Mouse (Mus musculus) lung, embryonic 16.5 days (tissue): ENCODE results near the gene Irf2bpl. TPM values are rescaled to one million over a fixed set of nuclear protein-coding genes. Genes with fewer than 3 reads are reported as not detected.

ENCODE experiments used
- ATAC-seq: fragments of 200-750 bp; cut with Nextera tagmentation; 2 replicates; pipeline ENCODE4 v1.8.0; 2017; ENCODE audit warnings: low read depth, mild to moderate bottlenecking, moderate library complexity
- H3K27ac ChIP-seq: fragments of 300-500 bp; sonication (generic); 2 replicates; pipeline ENCODE4 v1.5.1; 2014; ENCODE audit warnings: mild to moderate bottlenecking, control low read depth, low read length
- H3K27me3 ChIP-seq: fragments of 300-500 bp; sonication (generic); 2 replicates; pipeline ENCODE4 v1.6.1; 2014; ENCODE audit warnings: low read depth, low read length, mixed read lengths; ENCODE audit not compliant: control insufficient read depth, insufficient read depth
- H3K36me3 ChIP-seq: fragments of 300-500 bp; sonication (generic); 2 replicates; pipeline ENCODE4 v1.6.1; 2014; ENCODE audit warnings: low read length; ENCODE audit not compliant: control insufficient read depth, insufficient read depth
- H3K4me1 ChIP-seq: fragments of 300-500 bp; sonication (generic); replicated peaks from 2 replicates; pipeline ENCODE4 v1.6.1; 2014; ENCODE audit warnings: low read length, mixed read lengths; ENCODE audit not compliant: control insufficient read depth, insufficient read depth
- H3K4me2 ChIP-seq: fragments of 300-500 bp; sonication (generic); 2 replicates; pipeline ENCODE4 v1.6.1; 2014; ENCODE audit warnings: low read depth, low read length, control low read depth
- H3K4me3 ChIP-seq: fragments of 300-500 bp; sonication (generic); 2 replicates; pipeline ENCODE4 v1.5.1; 2014; ENCODE audit warnings: mild to moderate bottlenecking, low read length, control low read depth
- H3K9ac ChIP-seq: fragments of 300-500 bp; sonication (generic); 2 replicates; pipeline ENCODE4 v1.6.1; 2014; ENCODE audit warnings: low read length, control low read depth
- H3K9me3 ChIP-seq: fragments of 300-500 bp; sonication (generic); 2 replicates; pipeline ENCODE4 v1.6.1; 2016; ENCODE audit warnings: low read length; ENCODE audit not compliant: control insufficient read depth
- WGBS: fragments of 180-500 bp; shearing (Covaris S2); extraction: QIAGEN DNeasy Blood & Tissue Kit; methylation state at CpG from one replicate; pipeline ENCODE4 v1.1.7; 2014; 5-methylcytosine and 5-hydroxymethylcytosine counted together
- polyA plus RNA-seq: library from polyadenylated mRNA; unstranded; fragments of >200 nt; fragmentation: Nextera tagmentation; extraction: Ambion mirVana; gene quantifications from 2 replicates; pipeline ENCODE4 v1.2.1, GENCODE M21; 2015

Gene Irf2bpl
- polyA plus RNA-seq, 1 experiment from 2014 or later: 34.2 TPM

GRCm38 (mm10) chr12:86893326-86894183 lies 9.0 kb upstream of the Irf2bpl start:
- peaks cover 85% of the 10 kb centered on the region for H3K4me1 ChIP-seq
- peak; percentile 38 for ATAC-seq
- no peaks in the 10 kb centered on the region for H3K27me3 ChIP-seq
- H3K4me3 ChIP-seq: peak overlapping the region; percentile 52
- no peaks in the 10 kb centered on the region for H3K36me3 ChIP-seq
- H3K27ac ChIP-seq: peak overlapping the region; percentile 100
- no peaks in the 10 kb centered on the region for H3K9me3 ChIP-seq
- WGBS: 3% methylated on average over 20 of the region's 20 CpGs
- H3K4me2 ChIP-seq: peak overlapping the region; percentile 81
- peak overlapping the region; percentile 72 for H3K9ac ChIP-seq

GRCm38 (mm10) chr12:86892711-86893311 lies 8.2 kb upstream of the Irf2bpl start:
- Histone ChIP-seq H3K9me3 (no peaks in the 10 kb centered on the region), H3K4me3 (peak overlapping the region; percentile 52), H3K36me3 (no peaks in the 10 kb centered on the region), H3K9ac (peak overlapping the region; percentile 72), H3K27me3 (no peaks in the 10 kb centered on the region), H3K4me2 (peak overlapping the region; percentile 81), H3K4me1 (peaks cover 82% of the 10 kb centered on the region), H3K27ac (peak overlapping the region; percentile 100)
- ATAC-seq: no peak
- 7% methylated on average over 18 of the region's 18 CpGs for WGBS

- H3K9ac ChIP-seq: peak overlapping the region; percentile 72
- peak overlapping the region; percentile 100 for H3K27ac ChIP-seq
- peak overlapping the region; percentile 81 for H3K4me2 ChIP-seq
- no peaks in the 10 kb centered on the region for H3K27me3 ChIP-seq
- ATAC-seq: no peak
- H3K4me1 ChIP-seq: peaks cover 81% of the 10 kb centered on the region
- no peaks in the 10 kb centered on the region for H3K36me3 ChIP-seq
- no peaks in the 10 kb centered on the region for H3K9me3 ChIP-seq
- H3K4me3 ChIP-seq: peak overlapping the region; percentile 52
- WGBS: 4% methylated on average over 35 of the region's 37 CpGs
Measured at GRCm38 (mm10) chr12:86891786-86892702, 7.4 kb upstream of the Irf2bpl start.

GRCm38 (mm10) chr12:86891454-86891785 lies 6.8 kb upstream of the Irf2bpl start:
- peaks cover 81% of the 10 kb centered on the region for H3K4me1 ChIP-seq
- no peaks in the 10 kb centered on the region for H3K36me3 ChIP-seq
- no peak for ATAC-seq
- no peaks in the 10 kb centered on the region for H3K27me3 ChIP-seq
- peak overlapping the region; percentile 52 for H3K4me3 ChIP-seq
- 16% methylated on average over 11 of the region's 11 CpGs for WGBS
- H3K4me2 ChIP-seq: peak overlapping the region; percentile 81
- no peaks in the 10 kb centered on the region for H3K9me3 ChIP-seq
- peak overlapping the region; percentile 100 for H3K27ac ChIP-seq
- peak overlapping the region; percentile 72 for H3K9ac ChIP-seq

- no peak for ATAC-seq
- H3K27ac ChIP-seq: peak overlapping the region; percentile 100
- no peaks in the 10 kb centered on the region for H3K36me3 ChIP-seq
- H3K9ac ChIP-seq: peak overlapping the region; percentile 72
- peaks cover 81% of the 10 kb centered on the region for H3K4me1 ChIP-seq
- no peaks in the 10 kb centered on the region for H3K27me3 ChIP-seq
- peak overlapping the region; percentile 33 for H3K4me2 ChIP-seq
- WGBS: 20% methylated on average over 8 of the region's 8 CpGs
- H3K9me3 ChIP-seq: no peaks in the 10 kb centered on the region
- H3K4me3 ChIP-seq: no peak overlapping the region; the same call in 1 of the 2 replicates
Measured at GRCm38 (mm10) chr12:86890796-86891301, 6.3 kb upstream of the Irf2bpl start.

DNA sequence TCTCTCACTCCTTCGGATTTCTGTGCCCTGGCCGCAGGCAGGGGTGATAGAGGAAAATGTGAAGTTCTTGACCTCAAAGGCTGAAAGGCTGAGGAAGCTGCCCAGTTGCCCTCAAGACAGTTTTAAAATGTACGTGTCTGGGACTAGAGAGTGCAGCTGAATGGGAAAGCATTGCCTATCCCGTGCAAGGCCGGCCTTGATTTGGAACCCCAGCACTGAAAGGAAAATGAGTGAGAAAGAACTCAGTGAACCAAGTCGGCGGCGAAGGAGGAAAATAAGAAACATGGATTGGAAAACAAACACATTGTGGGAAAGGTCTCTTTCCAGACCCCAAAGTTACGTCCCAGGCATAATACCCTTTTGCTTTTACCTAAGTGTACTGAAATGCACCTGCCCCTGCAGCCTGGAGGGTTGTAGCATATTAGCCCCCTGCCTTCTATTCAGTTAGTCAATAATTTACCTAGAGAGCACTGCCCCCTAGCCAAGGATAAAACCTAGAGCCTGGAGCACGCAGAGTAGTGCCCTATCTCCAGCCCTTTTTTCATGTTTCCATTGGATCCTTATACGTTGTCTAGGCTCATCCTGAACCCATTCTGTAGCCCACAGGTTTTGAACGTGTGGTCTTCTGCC lies 5.6 kb upstream of the Irf2bpl start:
- Histone ChIP-seq H3K9me3 (no peaks in the 10 kb centered on the region), H3K4me3 (no peak overlapping the region), H3K4me1 (peaks cover 81% of the 10 kb centered on the region), H3K36me3 (no peaks in the 10 kb centered on the region), H3K27ac (peak overlapping the region; percentile 100), H3K9ac (peak overlapping the region; percentile 72), H3K4me2 (peak overlapping the region; percentile 71), H3K27me3 (no peaks in the 10 kb centered on the region)
- no peak for ATAC-seq
- 50% methylated on average over 12 of the region's 12 CpGs for WGBS

DNA sequence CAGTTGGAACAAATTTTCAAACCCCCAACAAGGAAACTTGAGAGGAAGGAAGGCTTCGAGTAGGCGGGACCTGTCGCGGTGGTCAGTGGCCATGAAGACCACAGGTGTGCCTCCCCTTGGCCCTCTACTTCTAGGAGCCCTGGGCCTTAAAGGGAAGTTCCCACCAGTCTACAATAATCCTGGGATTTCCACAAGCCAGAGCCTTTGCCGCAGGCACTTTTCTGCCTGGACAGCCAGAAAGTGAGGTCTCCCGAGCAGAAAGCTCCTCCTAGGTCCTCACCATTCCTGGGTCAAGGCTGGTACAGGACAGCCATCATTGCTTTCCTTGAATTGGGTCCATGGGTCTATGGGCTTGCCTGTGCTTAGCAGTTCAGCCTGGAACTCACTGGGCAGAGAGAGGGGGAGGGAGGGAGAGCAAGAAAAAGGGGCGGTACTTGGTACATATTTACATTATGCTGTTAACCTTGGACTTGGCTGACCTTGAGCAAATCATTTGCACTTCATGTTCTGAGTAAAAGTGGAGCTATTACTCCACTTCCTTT lies 4.6 kb upstream of the Irf2bpl start:
- WGBS: 4% methylated on average over 7 of the region's 7 CpGs
- ATAC-seq: peak; percentile 39
- Histone ChIP-seq H3K9me3 (no peaks in the 10 kb centered on the region), H3K9ac (peak overlapping the region; percentile 69), H3K27me3 (no peaks in the 10 kb centered on the region), H3K27ac (peak overlapping the region; percentile 100), H3K36me3 (no peaks in the 10 kb centered on the region), H3K4me2 (peak overlapping the region; percentile 71), H3K4me1 (peaks cover 77% of the 10 kb centered on the region), H3K4me3 (peak overlapping the region; percentile 41)
